Mouse (Mus musculus): ENCODE measurements around the gene Ankrd54. TPM values are rescaled to one million over a fixed set of nuclear protein-coding genes. Genes with fewer than 3 reads are reported as not detected.
"Not testable (repeated sequence)": the region's sequence is repeated elsewhere in the genome, so short reads cannot be mapped to it uniquely, and the experiment has no call there.

The Ankrd54 gene
- polyA plus RNA-seq, 1 experiment from 2014 or later: 29.0 TPM

DNA sequence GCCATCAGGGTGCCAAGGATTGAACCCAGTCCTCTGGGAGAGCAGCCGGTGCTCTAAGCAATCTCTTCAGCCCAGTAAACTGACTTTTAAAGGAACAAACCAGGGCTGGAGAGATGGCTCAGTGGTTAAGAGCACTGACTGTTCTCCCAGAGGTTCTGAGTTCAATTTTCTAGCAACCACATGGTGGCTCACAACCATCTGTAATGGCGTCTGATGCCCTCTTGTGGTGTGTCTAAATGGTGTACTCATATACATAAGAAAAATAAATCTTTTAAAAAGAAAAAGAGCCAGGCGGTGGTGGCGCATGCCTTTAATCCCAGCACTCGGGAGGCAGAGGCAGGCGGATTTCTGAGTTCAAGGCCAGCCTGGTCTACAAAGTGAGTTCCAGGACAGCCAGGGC lies 54.9 kb downstream of the Ankrd54 start:
- not testable (repeated sequence) for H3K27me3 ChIP-seq (replicated peaks); H3K4me2 ChIP-seq; H3K9me3 ChIP-seq (replicated peaks); ATAC-seq (ENCODE audit: insufficient number of reproducible peaks, low FRiP score); H3K9ac ChIP-seq; H3K27ac ChIP-seq (ENCODE audit: poor library complexity, severe bottlenecking); H3K4me3 ChIP-seq
- 85% methylated on average over 6 of the region's 6 CpGs for WGBS
- peaks cover 21% of the 10 kb centered on the region for H3K4me1 ChIP-seq (replicated peaks)
- H3K36me3 ChIP-seq: peaks cover 43% of the 10 kb centered on the region

DNA sequence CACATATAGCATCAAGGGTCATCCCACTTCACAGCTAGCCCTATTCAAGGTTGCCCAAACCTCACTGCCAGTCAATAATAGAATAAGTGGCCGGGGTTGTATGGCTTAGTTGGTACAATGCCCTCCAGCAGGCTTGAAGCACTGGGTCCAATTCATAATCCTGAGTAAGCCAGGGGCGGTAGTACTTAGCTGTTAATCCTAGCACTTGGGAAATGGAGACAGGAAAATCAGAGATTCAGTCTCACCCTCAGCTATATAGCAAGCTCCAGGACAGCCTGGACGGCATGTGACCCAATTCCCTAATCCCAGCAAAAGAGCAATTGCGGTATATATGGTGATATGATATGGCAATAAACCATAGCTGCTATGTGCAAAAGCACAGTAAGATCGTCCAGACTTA lies 55.6 kb downstream of the Ankrd54 start:
- Histone ChIP-seq H3K4me3 (no peak overlapping the region), H3K9me3 (replicated peaks) (no peaks in the 10 kb centered on the region), H3K4me1 (replicated peaks) (peaks cover 22% of the 10 kb centered on the region), H3K9ac (no peak overlapping the region), H3K27ac (ENCODE audit: poor library complexity, severe bottlenecking) (no peak overlapping the region), H3K36me3 (peaks cover 49% of the 10 kb centered on the region), H3K4me2 (no peak overlapping the region), H3K27me3 (replicated peaks) (no peaks in the 10 kb centered on the region)
- ATAC-seq (ENCODE audit: insufficient number of reproducible peaks, low FRiP score): no peak
- WGBS: 90% methylated on average over 5 of the region's 5 CpGs

DNA sequence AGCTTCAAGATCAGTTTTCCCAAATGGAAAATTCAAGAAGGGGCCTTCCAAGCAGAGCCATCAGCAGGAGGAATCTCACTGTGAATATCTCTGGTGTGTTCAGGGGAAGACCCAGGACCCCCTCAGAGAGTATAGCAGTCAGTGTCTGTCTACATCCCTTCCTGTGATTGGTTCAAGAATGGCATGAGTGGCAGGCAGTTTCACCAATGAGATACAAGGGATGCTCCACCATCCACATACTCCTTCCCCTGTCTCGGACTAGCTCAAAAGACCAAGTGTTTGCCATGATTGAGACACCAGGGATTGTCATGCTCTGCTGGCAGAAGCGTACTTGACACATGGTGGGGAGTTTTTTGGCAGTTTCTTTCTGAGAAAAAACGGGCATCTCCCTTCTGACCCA lies 56.1 kb downstream of the Ankrd54 start:
- Histone ChIP-seq H3K9me3 (replicated peaks) (no peaks in the 10 kb centered on the region), H3K27ac (ENCODE audit: poor library complexity, severe bottlenecking) (no peak overlapping the region), H3K36me3 (peaks cover 53% of the 10 kb centered on the region), H3K27me3 (replicated peaks) (no peaks in the 10 kb centered on the region), H3K4me2 (no peak overlapping the region), H3K4me3 (no peak overlapping the region), H3K9ac (no peak overlapping the region), H3K4me1 (replicated peaks) (peaks cover 21% of the 10 kb centered on the region)
- 70% methylated on average over 3 of the region's 3 CpGs for WGBS
- ATAC-seq (ENCODE audit: insufficient number of reproducible peaks, low FRiP score): no peak

DNA sequence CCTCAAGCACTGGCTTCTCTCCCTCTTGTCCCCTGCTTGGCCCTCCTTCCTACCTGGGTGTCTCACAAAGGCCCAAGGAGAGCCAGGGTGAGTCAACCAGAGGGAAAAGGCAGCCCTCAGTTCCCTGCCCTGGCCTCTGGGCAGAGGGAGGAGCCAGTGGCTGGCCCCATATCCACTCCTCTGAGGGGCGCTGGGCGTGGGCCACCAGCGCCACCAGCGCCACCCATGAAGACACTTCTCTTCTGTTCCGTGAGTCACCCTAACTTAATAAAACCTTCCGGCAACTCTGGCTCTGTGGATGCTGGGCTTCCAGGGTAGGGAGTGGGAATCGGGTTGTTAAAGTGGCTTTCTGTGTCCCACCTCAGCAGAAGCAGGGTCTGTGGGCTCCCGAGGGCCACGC lies 57.1 kb downstream of the Ankrd54 start:
- Histone ChIP-seq H3K4me2 (no peak overlapping the region), H3K36me3 (peaks cover 64% of the 10 kb centered on the region), H3K27ac (ENCODE audit: poor library complexity, severe bottlenecking) (no peak overlapping the region), H3K4me3 (no peak overlapping the region), H3K4me1 (replicated peaks) (peaks cover 16% of the 10 kb centered on the region; the same call in 1 of the 2 replicates), H3K9ac (no peak overlapping the region), H3K9me3 (replicated peaks) (no peaks in the 10 kb centered on the region), H3K27me3 (replicated peaks) (no peaks in the 10 kb centered on the region)
- WGBS: 86% methylated on average over 9 of the region's 9 CpGs
- ATAC-seq (ENCODE audit: insufficient number of reproducible peaks, low FRiP score): no peak

Other genes with a start within 250 kb of the Ankrd54 start
- gene Cdc42ep1, start 220.3 kb downstream of the Ankrd54 start, polyA plus RNA-seq (2016; fragmentation: Nextera tagmentation; extraction: Ambion mirVana): 40.5 and 40.8 TPM in 2 replicates
- 0.84 TPM in 1 of 2 replicates, not detected in the other for gene Lgals2, start 207.4 kb downstream of the Ankrd54 start, polyA plus RNA-seq (2016; fragmentation: Nextera tagmentation; extraction: Ambion mirVana)
- gene Gga1, start 185.7 kb downstream of the Ankrd54 start, polyA plus RNA-seq (2016; fragmentation: Nextera tagmentation; extraction: Ambion mirVana): 54.0 and 54.7 TPM in 2 replicates
- 0.15 and 0.47 TPM in 2 replicates for gene Gm49510, start 163.2 kb downstream of the Ankrd54 start, polyA plus RNA-seq (2016; fragmentation: Nextera tagmentation; extraction: Ambion mirVana)
- 26.2 and 26.8 TPM in 2 replicates for gene Sh3bp1, start 163.1 kb downstream of the Ankrd54 start, polyA plus RNA-seq (2016; fragmentation: Nextera tagmentation; extraction: Ambion mirVana)
- gene Pdxp, start 149.0 kb downstream of the Ankrd54 start, polyA plus RNA-seq (2016; fragmentation: Nextera tagmentation; extraction: Ambion mirVana): 33.4 and 34.2 TPM in 2 replicates
- 667 and 690 TPM in 2 replicates for gene Lgals1, start 136.2 kb downstream of the Ankrd54 start, polyA plus RNA-seq (2016; fragmentation: Nextera tagmentation; extraction: Ambion mirVana)
- 37.9 and 39.9 TPM in 2 replicates for gene Nol12, start 128.0 kb downstream of the Ankrd54 start, polyA plus RNA-seq (2016; fragmentation: Nextera tagmentation; extraction: Ambion mirVana)
- 59.4 and 64.1 TPM in 2 replicates for gene Triobp, start 115.2 kb downstream of the Ankrd54 start, polyA plus RNA-seq (2016; fragmentation: Nextera tagmentation; extraction: Ambion mirVana)
- gene H1f0, start 34.4 kb downstream of the Ankrd54 start, polyA plus RNA-seq (2016; fragmentation: Nextera tagmentation; extraction: Ambion mirVana): 294 and 300 TPM in 2 replicates
- not detected in 2 replicates for gene Galr3, start 21.0 kb downstream of the Ankrd54 start, polyA plus RNA-seq (2016; fragmentation: Nextera tagmentation; extraction: Ambion mirVana)
- 165 TPM in 2 replicates for gene Eif3l, start 12.3 kb upstream of the Ankrd54 start, polyA plus RNA-seq (2016; fragmentation: Nextera tagmentation; extraction: Ambion mirVana)
- 24.2 and 24.3 TPM in 2 replicates for gene Micall1, start 46.0 kb upstream of the Ankrd54 start, polyA plus RNA-seq (2016; fragmentation: Nextera tagmentation; extraction: Ambion mirVana)
- 265 and 289 TPM in 2 replicates for gene Polr2f, start 78.1 kb upstream of the Ankrd54 start, polyA plus RNA-seq (2016; fragmentation: Nextera tagmentation; extraction: Ambion mirVana)
- 6.3 and 6.6 TPM in 2 replicates for gene 1700088E04Rik, start 78.4 kb upstream of the Ankrd54 start, polyA plus RNA-seq (2016; fragmentation: Nextera tagmentation; extraction: Ambion mirVana)
- 0.28 and 0.44 TPM in 2 replicates for gene Sox10, start 102.3 kb upstream of the Ankrd54 start, polyA plus RNA-seq (2016; fragmentation: Nextera tagmentation; extraction: Ambion mirVana)
- gene Pick1, start 166.3 kb upstream of the Ankrd54 start, polyA plus RNA-seq (2016; fragmentation: Nextera tagmentation; extraction: Ambion mirVana): 33.8 and 37.6 TPM in 2 replicates
- gene Gm49486, start 166.5 kb upstream of the Ankrd54 start, polyA plus RNA-seq (2016; fragmentation: Nextera tagmentation; extraction: Ambion mirVana): 0.49 and 1.0 TPM in 2 replicates
- gene Slc16a8, start 191.9 kb upstream of the Ankrd54 start, polyA plus RNA-seq (2016; fragmentation: Nextera tagmentation; extraction: Ambion mirVana): 0.36 and 0.65 TPM in 2 replicates
- gene Baiap2l2, start 222.6 kb upstream of the Ankrd54 start, polyA plus RNA-seq (2016; fragmentation: Nextera tagmentation; extraction: Ambion mirVana): 9.3 and 11.9 TPM in 2 replicates